Mouse (Mus musculus): ENCODE measurements around the gene Ifi35.

- TF ChIP-seq POLR2A (IDR thresholded peaks at IDR 0.05; ENCODE audit: borderline replicate concordance, low read depth, low read length), result no peak
- TF ChIP-seq CTCF (IDR thresholded peaks at IDR 0.05; ENCODE audit: low read depth, low read length), result no peak
Measured at GRCm38 (mm10) chr11:101484245-101484644, 36.0 kb downstream of the Ifi35 start.
